Mouse (Mus musculus): ENCODE measurements around the gene Nol10.
"Not testable (repeated sequence)": the region's sequence is repeated elsewhere in the genome, so short reads cannot be mapped to it uniquely, and the experiment has no call there.

The Nol10 gene

GRCm38 (mm10) chr12:17464550-17464949 lies 116.3 kb downstream of the Nol10 start:
- not testable (repeated sequence) for DNase-seq

DNA sequence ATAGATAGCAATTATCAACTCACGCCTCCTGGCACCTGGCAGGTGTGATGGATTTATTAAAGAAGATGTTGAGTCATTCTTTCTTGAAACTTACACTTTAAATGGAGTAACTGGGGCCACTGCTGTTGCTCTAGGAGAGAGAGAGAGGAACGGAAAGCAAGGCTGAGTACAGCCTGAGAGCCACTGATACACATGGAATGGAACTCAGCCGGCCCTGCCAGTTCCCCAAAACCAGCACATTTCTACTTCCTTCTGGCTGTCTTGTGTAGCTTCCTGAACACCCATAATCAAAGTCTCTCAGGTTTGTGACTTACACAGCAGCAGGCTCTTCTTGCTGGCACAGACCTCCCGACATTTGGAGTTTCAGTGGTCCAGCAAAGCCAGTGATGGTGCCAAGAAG lies 118.5 kb downstream of the Nol10 start:
- DNase-seq, result no peak

DNA sequence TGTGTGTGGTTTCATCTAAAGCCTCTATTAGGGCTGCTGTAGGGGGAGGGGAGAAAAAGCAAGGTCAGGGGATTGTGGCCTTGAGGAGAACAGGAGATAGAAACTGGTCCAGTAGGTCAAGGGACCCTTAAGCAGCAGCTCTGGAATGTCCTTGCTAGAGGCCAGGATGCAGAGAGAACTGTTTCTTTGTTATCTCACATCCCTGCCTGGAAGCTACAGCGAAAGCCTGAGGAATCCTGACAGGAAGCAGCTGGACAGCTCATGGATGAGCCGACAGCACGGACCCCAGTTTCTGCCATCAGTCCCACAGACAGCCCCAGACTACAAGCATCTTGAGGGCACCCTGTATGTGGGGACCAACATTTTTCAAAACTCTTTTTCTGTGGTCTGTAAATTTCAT lies 120.1 kb downstream of the Nol10 start:
- no peak for DNase-seq

DNA sequence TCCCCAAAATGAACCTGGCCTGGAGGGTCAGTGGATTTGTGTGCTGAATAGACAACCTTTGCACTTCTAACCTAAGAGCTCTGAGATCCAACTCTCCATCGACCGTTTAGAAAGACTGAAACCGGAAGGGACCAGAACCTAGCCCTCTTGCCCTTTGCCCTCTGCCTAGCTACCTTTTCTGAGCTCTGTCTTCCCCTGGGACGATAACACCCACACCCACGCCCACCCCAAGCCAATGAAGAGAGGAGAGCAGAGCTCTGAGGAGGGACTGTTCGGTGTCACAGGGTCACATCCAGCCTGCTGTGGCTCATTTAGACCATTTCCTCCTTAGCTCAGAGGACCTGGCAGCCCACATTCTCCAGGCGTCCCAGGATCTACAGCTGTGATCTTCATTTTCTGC lies 121.6 kb downstream of the Nol10 start:
- no peak for DNase-seq

DNA sequence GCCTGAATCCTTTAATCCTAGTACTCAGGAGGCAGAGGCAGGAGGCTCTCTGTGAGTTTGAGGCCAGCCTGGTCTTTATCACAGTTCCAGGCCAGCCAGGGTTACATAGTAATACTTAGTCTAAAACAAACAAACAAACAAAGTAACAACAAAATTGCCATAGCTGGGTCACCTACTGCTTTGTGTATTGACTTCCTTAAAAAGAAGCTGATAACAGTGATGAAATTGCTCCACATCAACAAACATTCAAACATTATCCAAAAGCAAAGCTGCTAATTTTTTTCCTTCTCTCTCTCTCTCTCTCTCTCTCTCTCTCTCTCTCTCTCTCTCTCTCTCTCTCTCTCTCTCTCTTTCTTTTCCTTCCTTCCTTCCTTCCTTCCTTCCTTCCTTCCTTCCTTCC lies 122.3 kb downstream of the Nol10 start:
- DNase-seq, result not testable (repeated sequence)

DNA sequence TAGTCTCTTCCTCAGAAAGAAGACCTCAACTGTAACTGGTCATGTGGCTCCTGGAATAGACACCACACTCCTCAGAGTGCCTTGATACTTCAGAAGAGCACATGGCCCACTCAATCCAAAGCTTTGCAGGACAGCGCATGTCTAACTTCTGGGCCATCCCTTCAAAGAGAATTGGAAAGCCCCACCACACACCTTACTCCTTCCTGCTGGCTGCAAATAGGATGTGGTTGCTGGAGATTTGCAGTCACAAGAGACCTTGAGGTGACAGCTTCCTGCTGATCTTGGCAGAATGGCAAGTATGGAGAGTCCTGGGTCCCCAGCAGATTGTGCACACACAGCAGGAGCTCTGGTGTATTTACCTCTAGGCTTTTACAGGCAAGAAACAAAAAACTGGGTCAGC lies 123.1 kb downstream of the Nol10 start:
- no peak for DNase-seq

DNA sequence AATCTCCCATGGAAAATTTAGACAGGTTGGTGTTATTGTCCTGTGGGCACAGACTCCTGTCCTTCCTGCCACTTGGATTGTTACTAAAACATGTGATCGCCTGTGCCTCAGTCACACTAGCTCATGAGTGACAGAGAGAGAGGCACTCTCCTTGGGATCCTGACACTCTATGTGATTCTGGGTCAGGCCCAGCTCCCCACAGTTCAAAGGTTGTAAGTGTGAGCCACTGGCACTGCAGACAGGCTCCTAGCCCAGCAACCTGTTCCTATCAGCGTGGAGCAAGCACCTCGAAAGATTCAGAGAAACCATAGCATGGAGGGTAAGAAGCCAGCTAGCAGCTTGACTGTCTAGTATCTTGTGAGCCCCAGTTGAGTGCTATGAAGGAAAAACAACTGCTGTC lies 124.9 kb downstream of the Nol10 start:
- no peak for DNase-seq

- DNase-seq, result no peak
Measured at GRCm38 (mm10) chr12:17473862-17474261, 125.6 kb downstream of the Nol10 start.

GRCm38 (mm10) chr12:17474681-17475080 lies 126.4 kb downstream of the Nol10 start:
- no peak for DNase-seq

- DNase-seq, result no peak
Measured at GRCm38 (mm10) chr12:17475146-17475545, 126.9 kb downstream of the Nol10 start.

DNA sequence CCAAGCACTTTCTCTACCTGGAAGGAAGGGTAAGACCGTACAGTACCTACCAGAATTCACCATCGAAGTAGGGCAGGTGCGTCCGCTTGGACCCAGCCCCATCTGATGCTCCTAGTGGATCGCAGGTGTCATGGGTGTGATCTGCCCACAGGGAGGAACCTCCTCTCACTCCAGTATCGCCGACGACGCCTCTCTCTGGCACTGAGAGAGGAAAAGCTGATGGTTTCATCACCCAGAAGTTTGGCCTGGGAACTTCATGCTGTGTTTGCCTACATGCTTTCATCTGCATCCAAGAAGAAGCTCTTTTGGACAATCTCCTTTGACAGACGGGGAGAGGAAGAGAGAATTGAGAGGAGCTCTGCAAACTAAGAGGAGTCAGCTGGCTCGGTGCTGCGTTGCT lies 129.9 kb downstream of the Nol10 start:
- DNase-seq, result no peak

GRCm38 (mm10) chr12:17478856-17479255 lies 130.6 kb downstream of the Nol10 start:
- DNase-seq, result no peak

Data from thymus, adult 18-20 months (tissue).